Mouse (Mus musculus): ENCODE data around the gene Samd1. TPM values are rescaled to one million over a fixed set of nuclear protein-coding genes. Genes with fewer than 3 reads are reported as not detected.
A peak's percentile ranks its signal among the peaks of the same experiment; 100 is the strongest.
"Not testable (repeated sequence)": the region's sequence is repeated elsewhere in the genome, so short reads cannot be mapped to it uniquely, and the experiment has no call there.

Gene Samd1
- polyA plus RNA-seq, 1 experiment from 2014 or later, result 10.7 TPM

GRCm38 (mm10) chr8:83994030-83994429, 3.4 kb upstream of the Samd1 start:
- Histone ChIP-seq H3K9me3 (no peaks in the 10 kb centered on the region), H3K27ac (no peak overlapping the region), H3K27me3 (ENCODE audit: insufficient read depth, poor library complexity, severe bottlenecking) (no peaks in the 10 kb centered on the region; the same call in 1 of the 2 replicates), H3K4me1 (peaks cover 17% of the 10 kb centered on the region), H3K4me3 (no peak overlapping the region), H3K36me3 (peaks cover 63% of the 10 kb centered on the region)
- WGBS, result 68% methylated on average over 3 of the region's 3 CpGs
- no peak for DNase-seq (ENCODE audit: low spot score)

DNA sequence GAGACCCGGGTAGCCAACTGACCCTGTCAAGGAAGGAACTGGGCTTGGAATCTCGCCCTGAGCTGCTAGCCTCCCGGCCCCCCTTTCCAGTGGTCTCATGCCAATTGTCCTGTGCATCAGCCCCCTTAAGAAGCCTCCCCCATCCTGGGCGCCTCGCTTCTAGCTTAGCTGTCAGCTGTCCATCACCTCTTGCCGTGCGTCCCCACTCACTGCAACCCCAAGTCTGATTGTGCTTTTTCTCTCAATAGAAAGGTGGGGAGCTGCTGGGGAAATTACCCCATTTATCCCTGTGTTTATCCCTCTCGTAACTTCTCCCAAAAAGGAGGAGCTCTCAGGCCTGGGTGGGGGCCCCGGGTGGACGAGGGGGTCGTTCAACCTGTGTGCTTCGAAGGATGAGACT, 1.5 kb upstream of the Samd1 start:
- DNase-seq (ENCODE audit: low spot score), result no peak
- Histone ChIP-seq H3K27me3 (ENCODE audit: insufficient read depth, poor library complexity, severe bottlenecking) (peaks cover 19% of the 10 kb centered on the region), H3K4me1 (peaks cover 27% of the 10 kb centered on the region), H3K4me3 (peak overlapping the region; percentile 82), H3K9me3 (no peaks in the 10 kb centered on the region), H3K27ac (peak overlapping the region; percentile 95; the same call in 1 of the 2 replicates), H3K36me3 (peaks cover 63% of the 10 kb centered on the region)
- 17% methylated on average over 12 of the region's 12 CpGs for WGBS

DNA sequence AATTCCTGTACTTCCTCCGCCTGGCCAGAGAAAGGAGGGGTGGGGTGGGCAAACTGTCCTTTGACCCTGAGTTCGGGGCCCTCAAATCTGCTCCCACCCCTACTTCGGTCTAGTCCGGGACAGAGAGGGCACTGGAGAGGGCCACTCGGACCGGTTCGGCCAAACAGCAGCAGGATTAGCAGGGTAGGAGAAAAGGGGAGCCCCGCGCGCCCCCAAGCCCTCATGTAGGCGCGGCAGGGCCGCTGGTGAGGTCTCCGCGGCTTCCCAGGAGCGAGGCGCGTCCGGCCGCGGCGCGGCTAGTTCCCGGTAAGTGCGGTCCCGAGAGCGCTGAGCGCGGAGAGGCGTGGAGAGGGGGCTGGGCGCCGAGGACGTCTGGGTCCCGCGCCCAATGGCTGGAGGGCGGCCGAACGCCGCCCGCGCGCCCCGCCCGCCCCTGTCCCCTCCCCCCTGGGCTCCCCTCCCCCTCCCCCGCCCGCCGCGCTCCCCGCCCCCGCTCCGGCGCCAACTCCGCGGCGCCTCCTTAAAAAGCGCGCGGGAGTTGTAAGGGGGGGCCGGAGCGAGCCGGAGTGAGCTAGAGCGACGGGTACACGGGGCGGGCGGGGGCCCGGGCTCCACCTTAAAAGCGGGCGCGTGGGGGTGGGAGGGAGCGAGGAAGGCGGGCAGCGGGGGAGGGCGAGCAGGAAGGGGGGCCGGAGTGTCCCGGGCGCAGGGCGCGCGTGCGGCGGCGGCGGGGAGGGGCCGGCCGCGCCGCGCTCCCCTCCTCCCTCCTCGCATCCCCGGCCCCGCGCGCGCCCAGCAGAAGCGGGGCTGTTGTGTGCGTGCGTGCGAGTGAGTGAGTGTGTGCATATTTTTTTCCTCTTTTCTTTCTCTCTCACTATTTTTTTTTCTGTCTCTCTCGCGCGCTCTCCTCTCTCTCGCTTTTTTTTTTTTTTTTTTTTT, 636 bp upstream of the Samd1 start:
- Histone ChIP-seq H3K36me3 (peaks cover 63% of the 10 kb centered on the region), H3K4me1 (peaks cover 34% of the 10 kb centered on the region), H3K4me3 (peak overlapping the region; percentile 82), H3K9me3 (no peaks in the 10 kb centered on the region), H3K27me3 (ENCODE audit: insufficient read depth, poor library complexity, severe bottlenecking) (peaks cover 27% of the 10 kb centered on the region), H3K27ac (peak overlapping the region; percentile 95)
- peak; percentile 94 for DNase-seq (ENCODE audit: low spot score)
- WGBS, result under 1% methylated on average over 50 of the region's 103 CpGs

- peak overlapping the region; percentile 85 for H3K27ac ChIP-seq
- peaks cover 43% of the 10 kb centered on the region for H3K27me3 ChIP-seq (ENCODE audit: insufficient read depth, poor library complexity, severe bottlenecking)
- H3K4me1 ChIP-seq, result peaks cover 38% of the 10 kb centered on the region
- peak overlapping the region; percentile 82 for H3K4me3 ChIP-seq
- H3K36me3 ChIP-seq, result peaks cover 58% of the 10 kb centered on the region
- WGBS, result 10% methylated on average over 92 of the region's 92 CpGs
- no peak for DNase-seq (ENCODE audit: low spot score)
- H3K9me3 ChIP-seq, result no peaks in the 10 kb centered on the region
Measured at GRCm38 (mm10) chr8:83998231-83999056, 972 bp downstream of the Samd1 start.

DNA sequence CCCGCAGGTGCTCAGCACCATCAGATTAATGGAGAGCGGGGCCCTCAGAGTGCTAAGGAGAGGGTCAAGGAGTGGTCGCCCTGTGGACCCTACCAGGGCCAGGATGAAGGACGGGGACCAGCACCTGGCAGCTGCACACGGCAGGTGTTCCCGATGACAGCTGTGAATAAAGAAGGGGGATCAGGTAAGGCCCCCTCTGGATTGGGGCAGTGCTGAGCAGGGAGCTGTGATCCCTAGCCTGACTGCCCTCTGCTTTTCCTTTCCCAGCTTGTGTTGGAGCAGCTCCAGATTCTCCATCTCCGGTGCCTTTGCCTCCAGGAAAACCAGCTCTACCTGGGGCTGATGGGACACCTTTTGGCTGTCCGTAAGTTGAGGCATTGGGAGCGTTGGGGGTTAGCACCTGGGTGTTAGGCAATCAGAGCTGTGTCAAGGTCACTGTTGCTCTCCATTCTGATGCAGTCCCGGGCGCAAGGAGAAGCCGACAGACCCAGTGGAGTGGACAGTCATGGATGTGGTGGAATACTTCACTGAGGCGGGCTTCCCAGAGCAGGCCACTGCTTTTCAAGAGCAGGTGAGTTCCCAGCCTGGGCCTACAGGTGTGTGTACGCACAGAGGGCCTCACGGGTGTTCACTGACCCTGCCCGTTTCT, 1.7 kb downstream of the Samd1 start:
- Histone ChIP-seq H3K27ac (no peak overlapping the region), H3K4me3 (peak overlapping the region; percentile 82), H3K4me1 (peaks cover 44% of the 10 kb centered on the region), H3K9me3 (no peaks in the 10 kb centered on the region), H3K27me3 (ENCODE audit: insufficient read depth, poor library complexity, severe bottlenecking) (peaks cover 43% of the 10 kb centered on the region), H3K36me3 (peaks cover 52% of the 10 kb centered on the region)
- WGBS, result 69% methylated on average over 16 of the region's 16 CpGs
- no peak for DNase-seq (ENCODE audit: low spot score)

GRCm38 (mm10) chr8:83999825-84000224, 2.4 kb downstream of the Samd1 start:
- Histone ChIP-seq H3K27ac (no peak overlapping the region), H3K36me3 (peaks cover 45% of the 10 kb centered on the region), H3K4me3 (peak overlapping the region; percentile 82; the same call in 1 of the 2 replicates), H3K27me3 (ENCODE audit: insufficient read depth, poor library complexity, severe bottlenecking) (peaks cover 43% of the 10 kb centered on the region), H3K9me3 (no peaks in the 10 kb centered on the region), H3K4me1 (peaks cover 48% of the 10 kb centered on the region)
- WGBS, result 92% methylated on average over 2 of the region's 2 CpGs
- no peak for DNase-seq (ENCODE audit: low spot score)

GRCm38 (mm10) chr8:84001281-84002000, 4.0 kb downstream of the Samd1 start, which contains the start of gene 1700067K01Rik:
TSS of gene 1700067K01Rik (plus strand) at chr8:84001502.
- DNase-seq (ENCODE audit: low spot score), result peak; percentile 75
- H3K27me3 ChIP-seq (ENCODE audit: insufficient read depth, poor library complexity, severe bottlenecking), result peaks cover 43% of the 10 kb centered on the region
- peak within 1 kb of the TSS; percentile 56 for H3K27ac ChIP-seq
- peaks cover 45% of the 10 kb centered on the region for H3K4me1 ChIP-seq
- peak within 1 kb of the TSS; percentile 48 for H3K4me3 ChIP-seq
- H3K9me3 ChIP-seq, result no peaks in the 10 kb centered on the region
- H3K36me3 ChIP-seq, result peaks cover 37% of the 10 kb centered on the region
- 30% methylated on average over 61 of the region's 61 CpGs for WGBS

DNA sequence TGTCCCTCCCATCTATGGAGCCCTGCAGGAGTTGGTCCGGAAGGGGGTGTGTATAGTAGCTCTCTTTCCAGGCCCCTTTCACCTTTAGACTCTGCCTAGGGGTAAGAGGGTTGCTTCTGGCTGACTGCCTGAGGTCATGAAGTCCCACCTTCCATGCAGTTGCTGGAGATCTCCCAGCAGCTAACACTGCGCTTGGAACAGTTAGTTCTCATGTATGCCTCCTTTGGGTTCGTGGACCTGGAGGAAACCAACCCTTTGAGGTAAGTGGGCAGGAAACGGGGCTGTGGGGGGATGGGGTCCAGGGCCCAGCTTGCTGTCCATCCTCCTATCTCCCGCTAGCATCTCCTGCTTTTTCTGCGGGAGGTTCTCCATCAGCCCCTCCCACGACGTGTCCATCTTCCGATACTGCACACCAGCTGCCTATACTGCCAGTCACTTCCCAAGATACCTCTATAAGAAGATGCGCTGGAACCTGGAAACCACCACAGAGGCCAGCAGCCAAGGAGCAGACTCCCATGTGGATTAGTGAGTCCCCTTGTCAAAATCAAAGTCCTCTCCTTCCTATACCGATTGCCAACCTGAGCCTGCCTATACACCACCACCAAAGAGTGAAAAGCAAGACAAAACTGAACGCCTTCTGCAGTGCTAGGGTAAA, 5.6 kb downstream of the Samd1 start:
- Histone ChIP-seq H3K36me3 (peaks cover 37% of the 10 kb centered on the region), H3K27me3 (ENCODE audit: insufficient read depth, poor library complexity, severe bottlenecking) (peaks cover 43% of the 10 kb centered on the region), H3K9me3 (no peaks in the 10 kb centered on the region), H3K4me3 (no peak overlapping the region), H3K27ac (no peak overlapping the region), H3K4me1 (peaks cover 42% of the 10 kb centered on the region)
- DNase-seq (ENCODE audit: low spot score), result no peak
- 67% methylated on average over 12 of the region's 12 CpGs for WGBS

- Histone ChIP-seq H3K4me3 (peak overlapping the region; percentile 69), H3K4me1 (peaks cover 37% of the 10 kb centered on the region), H3K27me3 (ENCODE audit: insufficient read depth, poor library complexity, severe bottlenecking) (peaks cover 43% of the 10 kb centered on the region), H3K27ac (no peak overlapping the region), H3K36me3 (peaks cover 37% of the 10 kb centered on the region), H3K9me3 (no peaks in the 10 kb centered on the region)
- WGBS, result 73% methylated on average over 6 of the region's 6 CpGs
- no peak for DNase-seq (ENCODE audit: low spot score)
Measured at GRCm38 (mm10) chr8:84003612-84004246, 6.3 kb downstream of the Samd1 start.

GRCm38 (mm10) chr8:84004533-84005201, 7.2 kb downstream of the Samd1 start:
- H3K4me1 ChIP-seq, result peaks cover 28% of the 10 kb centered on the region
- peak overlapping the region; percentile 69 for H3K4me3 ChIP-seq
- H3K27me3 ChIP-seq (ENCODE audit: insufficient read depth, poor library complexity, severe bottlenecking), result peaks cover 37% of the 10 kb centered on the region
- WGBS, result 1% methylated on average over 30 of the region's 30 CpGs
- no peaks in the 10 kb centered on the region for H3K9me3 ChIP-seq
- peak overlapping the region; percentile 86 for H3K27ac ChIP-seq
- peaks cover 29% of the 10 kb centered on the region for H3K36me3 ChIP-seq
- peak; percentile 97 for DNase-seq (ENCODE audit: low spot score)

DNA sequence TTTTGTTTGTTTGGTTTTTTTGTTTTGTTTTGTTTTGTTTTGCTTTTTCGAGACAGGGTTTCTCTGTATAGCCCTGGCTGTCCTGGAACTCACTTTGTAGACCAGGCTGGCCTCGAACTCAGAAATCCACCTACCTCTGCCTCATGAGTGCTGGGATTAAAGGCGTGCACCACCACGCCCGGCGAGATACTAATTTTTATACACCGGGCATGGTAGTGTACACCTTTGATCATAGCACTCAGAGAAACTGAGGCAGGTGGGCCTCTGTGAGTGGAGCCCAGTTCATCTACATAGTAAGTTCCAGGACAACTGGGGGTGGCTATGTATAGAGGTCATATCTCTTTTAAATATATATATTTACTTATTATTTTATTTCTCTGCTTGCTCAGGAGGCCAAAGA, 8.0 kb downstream of the Samd1 start:
- not testable (repeated sequence) for DNase-seq (ENCODE audit: low spot score); H3K4me3 ChIP-seq; H3K27ac ChIP-seq; H3K9me3 ChIP-seq
- Histone ChIP-seq H3K4me1 (peaks cover 32% of the 10 kb centered on the region), H3K27me3 (ENCODE audit: insufficient read depth, poor library complexity, severe bottlenecking) (peaks cover 37% of the 10 kb centered on the region), H3K36me3 (peaks cover 20% of the 10 kb centered on the region)
- 92% methylated on average over 7 of the region's 7 CpGs for WGBS
